ENCODE assay signal across 8 mouse cellular contexts in the genomic region with DNA sequence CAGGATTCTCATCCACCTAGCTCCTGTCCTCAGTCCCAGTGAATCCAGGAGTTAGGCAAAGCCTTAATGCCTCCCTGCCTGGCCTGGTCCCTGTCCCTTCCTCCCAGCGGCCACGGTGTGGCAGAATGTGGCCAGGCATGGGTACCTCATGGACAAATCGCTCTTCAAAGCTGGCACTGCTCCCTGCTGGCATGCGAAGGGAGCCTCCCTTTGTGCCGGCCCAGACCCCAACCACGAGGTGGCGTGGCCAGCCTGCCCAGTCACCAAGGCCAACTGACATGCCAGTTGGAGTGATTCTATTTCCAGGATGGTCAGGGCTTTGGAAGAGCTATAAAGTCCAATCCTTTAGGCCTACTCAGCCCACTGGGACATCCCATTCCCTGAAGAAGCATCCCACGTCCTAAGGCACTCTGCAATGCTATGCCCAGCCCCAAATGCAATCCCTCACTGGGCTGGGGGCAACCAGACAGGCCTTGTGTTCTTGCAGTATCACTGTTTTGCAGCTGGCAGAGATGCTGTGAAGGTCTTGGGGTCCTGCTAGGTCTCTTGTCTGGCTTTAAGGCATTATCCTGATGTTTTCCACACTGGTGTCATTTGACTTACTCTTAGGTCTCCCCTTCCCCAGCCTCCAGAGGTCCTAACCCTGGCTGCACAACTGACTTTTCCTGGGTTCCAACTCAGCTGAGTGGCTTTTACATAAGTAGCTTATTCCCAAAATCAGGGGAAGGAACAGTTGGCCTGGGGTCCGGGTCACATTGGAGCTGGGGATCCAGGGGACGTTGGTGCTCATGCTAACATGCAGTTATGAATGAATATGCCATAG. TPM values are rescaled to one million over a fixed set of nuclear protein-coding genes. Genes with fewer than 3 reads are reported as not detected.
DNase-seq lines count a peak whose midpoint lies in the region.
"Had no signal": no experiment of that assay in that cellular context is flagged by ENCODE, and none has a peak within 500 bp of the region (broad histone marks: within the 10 kb centered on the region; RNA-seq: fewer than 3 reads in every experiment).

No protein-coding gene starts in this region.

- DNase-seq in lung, postnatal 4 days = peak; percentile 34 to 61
- no peak for DNase-seq in lung, adult 18-20 months
- DNase-seq in cerebellum, adult 8-10 months = peak; percentile 81
- peak; percentile 43 for DNase-seq in heart, adult 8-10 months (ENCODE audit: low spot score)
- peak; percentile 93 for DNase-seq in skeletal muscle tissue, adult 2 months (ENCODE audit: low read depth, low spot score)
- DNase-seq in left cerebral cortex, adult 18-20 months (ENCODE audit: low spot score in 2 of 2) = no peak
- no peak for DNase-seq in kidney, adult 8-10 months

RNA-seq across cellular contexts. Expression of gene Mrpl23, which starts 17.7 kb away (rescaled TPM):
- 10 to 100 TPM in 2 of 4 experiments, 1 to 10 TPM in 1, under 1 TPM in 1; 0.90 to 35.4 (median 16.1) TPM for total RNA-seq in heart, adult 8-10 months (2022)
- 1 to 10 TPM; 3.1 to 5.9 TPM for total RNA-seq in left cerebral cortex, adult 18-20 months (2021)

RNA-seq across cellular contexts. Expression of gene Tnnt3, which starts 51.5 kb away (rescaled TPM):
- total RNA-seq in heart, adult 8-10 months (2022) = 10 to 100 TPM in 1 of 4 experiments, 1 to 10 TPM in 3; 7.6 to 13.6 (median 9.6) TPM
- total RNA-seq in left cerebral cortex, adult 18-20 months (2021) = not detected
- total RNA-seq: left cerebral cortex, adult 2 months had no signal

Comparison
In these comparisons a context has a peak if more than half of its experiments do, and no peak if none do; other contexts are left out.
1. DNase-seq: peak in lung, postnatal 4 days (2 of 2), cerebellum, adult 8-10 months (single experiment), heart, adult 8-10 months (single experiment) and skeletal muscle tissue, adult 2 months (single experiment); none in lung, adult 18-20 months (0 of 2), left cerebral cortex, adult 18-20 months (0 of 2) and kidney, adult 8-10 months (0 of 2).
2. RNA of gene Tnnt3, which starts 51.5 kb away (total RNA-seq): 7.6 to 13.6 TPM in heart, adult 8-10 months; not detected in left cerebral cortex, adult 18-20 months; every median in the first group is over 4 times any median in the second.